Comparison of ENCODE assay signal across 19 mouse cellular contexts in the genomic region with DNA sequence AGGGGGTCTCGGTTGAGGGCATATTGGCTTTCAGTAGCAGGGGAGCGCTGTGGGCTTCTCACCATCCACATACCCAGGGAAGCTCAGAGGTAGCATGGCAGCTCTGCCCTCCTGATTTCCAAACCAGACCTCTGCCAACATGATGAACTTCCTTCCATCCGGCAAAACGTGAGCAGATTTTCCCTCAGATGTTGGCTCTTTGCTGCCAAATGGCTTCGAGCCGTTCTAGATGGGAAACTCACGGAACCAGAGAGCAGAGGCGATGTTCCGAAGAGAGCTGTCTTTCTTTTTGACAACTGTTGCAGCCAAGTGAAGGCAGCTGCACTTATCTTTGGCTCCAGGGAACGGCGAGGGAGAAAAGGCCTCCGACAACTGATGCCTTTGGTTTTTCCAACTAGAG.
DNase-seq lines count a peak whose midpoint lies in the region; ATAC-seq and TF ChIP-seq lines count a peak whose summit lies in the region.
"Had no signal": no experiment of that assay in that cellular context is flagged by ENCODE, and none has a peak within 500 bp of the region (broad histone marks: within the 10 kb centered on the region; RNA-seq: fewer than 3 reads in every experiment).

No protein-coding gene starts in this region.

- no peak overlapping the region for H3K27ac ChIP-seq in forebrain, postnatal 0 days (ENCODE audit: low read depth, low read length)
- H3K27ac ChIP-seq in forebrain, embryonic 11.5 days (ENCODE audit: low read depth, low read length) = no peak overlapping the region
- H3K27ac ChIP-seq: embryonic facial prominence, embryonic 13.5 days; forebrain, embryonic 13.5 days; gastrocnemius, adult 2 months; hindbrain, embryonic 12.5 days had no signal

- no peak for TF ChIP-seq CTCF in forebrain, postnatal 0 days (IDR thresholded peaks at IDR 0.05; ENCODE audit: low read depth)

- no peak overlapping the region for H3K4me3 ChIP-seq in forebrain, postnatal 0 days (ENCODE audit: low read depth, low read length)
- H3K4me3 ChIP-seq in forebrain, embryonic 11.5 days (ENCODE audit: low read depth, low read length) = no peak overlapping the region
- H3K4me3 ChIP-seq: embryonic facial prominence, embryonic 13.5 days; forebrain, embryonic 13.5 days; gastrocnemius, adult 2 months; hindbrain, embryonic 12.5 days had no signal

- H3K27me3 ChIP-seq in forebrain, postnatal 0 days (ENCODE audit: insufficient read depth, low read length) = no peaks in the 10 kb centered on the region
- no peaks in the 10 kb centered on the region for H3K27me3 ChIP-seq in forebrain, embryonic 11.5 days (ENCODE audit: control insufficient read depth, insufficient read depth, low read length)
- H3K27me3 ChIP-seq: CH12.LX; hindbrain, embryonic 12.5 days; Patski had no signal

- no peaks in the 10 kb centered on the region for H3K4me1 ChIP-seq in forebrain, postnatal 0 days (ENCODE audit: insufficient read depth)
- H3K4me1 ChIP-seq in forebrain, embryonic 11.5 days (replicated peaks; ENCODE audit: control insufficient read depth, insufficient read depth, low read length) = no peaks in the 10 kb centered on the region
- H3K4me1 ChIP-seq: embryonic facial prominence, embryonic 13.5 days; hindbrain, embryonic 12.5 days had no signal

- H3K9ac ChIP-seq in forebrain, postnatal 0 days = no peak overlapping the region
- H3K9ac ChIP-seq in forebrain, embryonic 11.5 days (ENCODE audit: low read length) = no peak overlapping the region
- H3K9ac ChIP-seq: embryonic facial prominence, embryonic 13.5 days; forebrain, embryonic 13.5 days; hindbrain, embryonic 12.5 days had no signal

- 67% methylated on average over 12 of the region's 12 CpGs for WGBS in forebrain, postnatal 0 days
- WGBS in forebrain, embryonic 11.5 days = 96% methylated on average over 12 of the region's 12 CpGs

- no peak for ATAC-seq in forebrain, postnatal 0 days
- ATAC-seq in forebrain, embryonic 11.5 days (replicated peaks; ENCODE audit: low FRiP score) = no peak
- ATAC-seq: activated CD4-positive, CD25-positive, alpha-beta regulatory T cell, adult 4 months; forebrain, embryonic 13.5 days; Patski had no signal

- H3K4me2 ChIP-seq in forebrain, postnatal 0 days (ENCODE audit: low read depth) = no peak overlapping the region
- no peak overlapping the region for H3K4me2 ChIP-seq in forebrain, embryonic 11.5 days (ENCODE audit: low read depth, low read length, severe bottlenecking)
- H3K4me2 ChIP-seq: embryonic facial prominence, embryonic 13.5 days; forebrain, embryonic 13.5 days; hindbrain, embryonic 12.5 days had no signal

- no peaks in the 10 kb centered on the region for H3K9me3 ChIP-seq in forebrain, postnatal 0 days (ENCODE audit: low read length)
- H3K9me3 ChIP-seq in forebrain, embryonic 11.5 days (ENCODE audit: control insufficient read depth, low read length) = no peaks in the 10 kb centered on the region
- H3K9me3 ChIP-seq: embryonic facial prominence, embryonic 13.5 days; forebrain, embryonic 13.5 days; hindbrain, embryonic 12.5 days had no signal

- DNase-seq in forebrain, postnatal 0 days = peak; percentile 58
- DNase-seq in forebrain, embryonic 11.5 days (ENCODE audit: low spot score) = no peak
- peak; percentile 14 to 19 for DNase-seq in layer of hippocampus, adult 8-10 months (ENCODE audit: low spot score in 2 of 2)
- no peak for DNase-seq in layer of hippocampus, adult 9-10 months (ENCODE audit: low spot score)
- peak; percentile 13 for DNase-seq in layer of hippocampus, adult 9-11 months
- DNase-seq in urinary bladder, adult 2 months (ENCODE audit: low spot score) = no peak
- DNase-seq: adrenal gland, postnatal 14 days; cerebellum, adult 2 months; cerebellum, postnatal 25 days; gastrocnemius, adult 2 months; gastrocnemius, postnatal 25 days; heart, postnatal 10 days; heart, postnatal 4 days had no signal

- H3K36me3 ChIP-seq in forebrain, postnatal 0 days (ENCODE audit: insufficient read depth) = no peaks in the 10 kb centered on the region
- H3K36me3 ChIP-seq in forebrain, embryonic 11.5 days (ENCODE audit: control insufficient read depth, insufficient read depth, low read length) = no peaks in the 10 kb centered on the region
- H3K36me3 ChIP-seq: embryonic facial prominence, embryonic 13.5 days; hindbrain, embryonic 12.5 days had no signal

Comparison
In these comparisons a context has a peak if more than half of its experiments do, and no peak if none do; other contexts are left out.
1. DNase-seq: peak in forebrain, postnatal 0 days (single experiment), layer of hippocampus, adult 8-10 months (2 of 2) and layer of hippocampus, adult 9-11 months (single experiment); none in forebrain, embryonic 11.5 days (single experiment), layer of hippocampus, adult 9-10 months (single experiment) and urinary bladder, adult 2 months (single experiment).